Mouse (Mus musculus) adrenal gland, adult 2 months (tissue): ENCODE data around the gene Rsph6a. TPM values are rescaled to one million over a fixed set of nuclear protein-coding genes. Genes with fewer than 3 reads are reported as not detected.
A peak's percentile ranks its signal among the peaks of the same experiment; 100 is the strongest.

ENCODE experiments used
- DNase-seq: peaks from one replicate; pipeline ENCODE4 v3.0.0; 2021
- polyA plus RNA-seq: library from polyadenylated mRNA; depleted of rRNA; stranded (reverse); fragments of >200 nt; gene quantifications from 2 replicates; pipeline ENCODE4 v1.2.3, GENCODE M21; 2012
- total RNA-seq, 2 experiments: library from RNA; stranded (reverse); gene quantifications; 2 replicates each; pipeline ENCODE4 v1.2.3; 2021

Rsph6a gene
- total and polyA plus RNA-seq, 3 experiments, result not detected

DNA sequence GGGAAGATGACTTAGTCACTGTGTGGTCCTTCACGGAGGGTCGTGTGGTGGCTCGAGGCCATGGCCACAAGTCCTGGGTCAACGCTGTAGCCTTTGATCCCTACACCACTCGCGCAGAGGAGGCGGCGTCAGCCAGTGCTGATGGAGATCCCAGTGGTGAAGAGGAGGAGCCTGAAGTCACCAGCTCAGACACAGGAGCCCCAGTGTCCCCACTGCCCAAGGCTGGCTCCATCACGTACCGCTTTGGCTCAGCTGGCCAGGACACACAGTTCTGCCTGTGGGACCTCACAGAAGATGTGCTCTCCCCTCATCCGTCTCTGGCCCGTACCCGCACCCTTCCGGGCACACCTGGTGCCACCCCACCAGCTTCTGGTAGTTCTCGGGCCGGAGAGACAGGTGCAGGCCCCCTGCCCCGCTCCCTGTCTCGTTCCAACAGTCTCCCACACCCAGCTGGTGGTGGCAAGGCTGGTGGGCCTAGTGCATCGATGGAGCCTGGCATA lies 26.0 kb downstream of the Rsph6a start:
- no peak for DNase-seq

GRCm38 (mm10) chr7:19082171-19082570 lies 27.7 kb downstream of the Rsph6a start:
- DNase-seq, result peak; percentile 49

- DNase-seq, result peak; percentile 72
Observed at GRCm38 (mm10) chr7:19083096-19083495, 28.6 kb downstream of the Rsph6a start.

- peak; percentile 81 for DNase-seq
Observed at GRCm38 (mm10) chr7:19083701-19084100, 29.2 kb downstream of the Rsph6a start, which contains the start of gene Dmpk. Dmpk (plus strand) TSS chr7:19083849.

DNA sequence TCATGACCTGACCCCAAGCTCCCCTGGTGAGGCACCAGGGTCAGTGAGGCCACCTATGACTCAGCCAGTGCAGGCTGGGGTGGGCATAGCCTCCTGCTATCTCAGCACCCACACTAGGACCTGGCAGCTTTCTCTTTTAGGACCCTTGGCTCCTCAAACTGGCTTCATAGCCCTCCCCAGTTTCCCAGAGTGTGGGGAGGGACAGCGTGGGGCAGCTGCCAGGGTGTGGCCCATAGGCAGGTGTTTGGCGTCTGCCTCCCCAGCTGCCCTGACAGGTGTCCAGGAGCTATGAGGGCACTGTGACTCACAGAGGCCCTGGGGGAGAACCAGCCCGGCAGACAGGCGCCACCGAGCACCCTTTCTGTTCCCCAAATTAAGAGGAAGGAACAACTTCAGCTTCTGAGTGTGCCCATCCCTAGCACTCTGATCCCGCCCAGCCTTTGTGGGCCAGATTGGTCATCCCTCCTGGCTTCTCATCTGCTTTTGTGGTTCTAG lies 29.8 kb downstream of the Rsph6a start:
- DNase-seq, result peak; percentile 79

GRCm38 (mm10) chr7:19084921-19085473 lies 30.5 kb downstream of the Rsph6a start:
- peak; percentile 30 for DNase-seq

GRCm38 (mm10) chr7:19085495-19085894 lies 31.0 kb downstream of the Rsph6a start:
- DNase-seq, result peak; percentile 51

DNA sequence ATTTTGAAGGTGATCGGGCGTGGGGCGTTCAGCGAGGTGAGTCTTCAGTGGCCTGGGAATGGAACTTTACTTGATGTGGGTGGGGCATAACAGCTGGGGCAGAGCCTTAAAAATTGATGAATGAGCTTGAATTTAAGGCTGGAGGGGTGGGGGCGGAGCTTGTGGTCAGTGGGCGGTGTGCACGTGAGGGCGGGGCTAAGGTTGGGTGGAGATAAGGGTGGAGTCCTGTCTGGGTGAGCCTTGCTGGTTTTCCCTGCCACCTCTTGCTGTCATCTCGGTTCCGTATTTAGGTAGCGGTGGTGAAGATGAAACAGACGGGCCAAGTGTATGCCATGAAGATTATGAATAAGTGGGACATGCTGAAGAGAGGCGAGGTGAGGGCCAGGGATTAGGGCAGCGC lies 31.6 kb downstream of the Rsph6a start:
- peak; percentile 87 for DNase-seq

DNA sequence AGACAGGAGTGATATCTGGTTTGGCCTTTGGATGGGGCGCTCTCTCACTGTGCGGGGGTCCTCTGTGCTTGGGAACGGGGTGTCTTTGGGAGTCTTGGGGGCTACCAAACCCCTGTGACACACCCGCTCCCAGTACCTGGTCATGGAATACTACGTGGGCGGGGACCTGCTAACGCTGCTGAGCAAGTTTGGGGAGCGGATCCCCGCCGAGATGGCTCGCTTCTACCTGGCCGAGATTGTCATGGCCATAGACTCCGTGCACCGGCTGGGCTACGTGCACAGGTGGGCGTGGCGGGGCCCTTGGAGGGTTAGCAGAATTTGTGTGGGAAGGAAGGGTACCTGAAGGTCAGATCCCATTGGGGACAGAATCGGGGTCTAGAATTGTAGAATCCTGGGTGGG lies 32.3 kb downstream of the Rsph6a start:
- DNase-seq, result no peak

GRCm38 (mm10) chr7:19088813-19089212 lies 34.3 kb downstream of the Rsph6a start:
- peak; percentile 58 for DNase-seq

DNA sequence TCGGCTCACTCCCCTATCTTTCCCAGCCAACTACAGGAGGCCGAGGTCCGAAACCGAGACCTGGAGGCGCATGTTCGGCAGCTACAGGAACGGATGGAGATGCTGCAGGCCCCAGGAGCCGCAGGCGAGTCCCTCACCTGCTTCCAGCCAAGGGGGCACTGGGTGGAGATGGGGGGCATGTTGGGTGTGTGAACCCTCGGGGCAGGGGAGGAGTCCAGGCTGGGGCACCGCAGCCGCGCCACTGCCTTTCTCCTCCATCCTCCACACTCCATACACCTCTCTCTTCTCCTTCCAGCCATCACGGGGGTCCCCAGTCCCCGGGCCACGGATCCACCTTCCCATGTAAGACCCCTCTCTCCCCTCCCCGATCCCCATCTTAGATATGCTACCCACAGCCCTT lies 37.4 kb downstream of the Rsph6a start:
- peak; percentile 38 for DNase-seq

GRCm38 (mm10) chr7:19092381-19093173 lies 38.1 kb downstream of the Rsph6a start:
- DNase-seq, result peak; percentile 81

- peak; percentile 94 for DNase-seq
Observed at GRCm38 (mm10) chr7:19093174-19093521, 38.7 kb downstream of the Rsph6a start.

DNA sequence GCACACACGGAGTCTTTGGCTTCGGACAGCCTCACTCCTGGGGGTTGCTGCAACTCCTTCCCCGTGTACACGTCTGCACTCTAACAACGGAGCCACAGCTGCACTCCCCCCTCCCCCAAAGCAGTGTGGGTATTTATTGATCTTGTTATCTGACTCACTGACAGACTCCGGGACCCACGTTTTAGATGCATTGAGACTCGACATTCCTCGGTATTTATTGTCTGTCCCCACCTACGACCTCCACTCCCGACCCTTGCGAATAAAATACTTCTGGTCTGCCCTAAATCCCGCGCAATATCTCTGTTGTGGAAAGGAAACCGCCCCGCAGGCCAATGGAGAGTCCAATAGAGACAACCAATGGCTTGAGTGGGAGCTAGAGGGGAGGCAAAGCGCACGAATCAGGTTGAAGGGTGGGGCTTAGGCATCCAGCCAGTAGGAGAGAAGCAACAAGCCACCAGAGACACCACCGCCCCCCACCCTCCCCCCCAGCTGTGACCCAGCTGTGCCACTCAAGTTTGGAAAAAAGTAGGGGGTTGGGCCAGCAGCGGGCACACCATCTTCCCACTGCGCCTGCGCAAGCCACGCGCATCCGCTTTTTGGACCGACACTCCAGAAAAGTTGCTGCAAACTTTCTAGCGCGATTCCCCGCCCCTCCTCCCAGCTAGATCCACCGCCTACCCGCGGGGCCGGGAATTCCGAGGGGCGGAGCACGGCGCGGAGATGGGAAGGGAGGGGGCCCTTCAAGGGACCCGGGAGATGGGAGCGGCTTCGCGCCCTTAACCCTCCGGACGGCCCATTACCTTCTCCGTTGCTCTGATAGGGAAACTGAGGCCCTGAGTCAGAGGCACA lies 39.3 kb downstream of the Rsph6a start:
- peak; percentile 99 for DNase-seq

DNA sequence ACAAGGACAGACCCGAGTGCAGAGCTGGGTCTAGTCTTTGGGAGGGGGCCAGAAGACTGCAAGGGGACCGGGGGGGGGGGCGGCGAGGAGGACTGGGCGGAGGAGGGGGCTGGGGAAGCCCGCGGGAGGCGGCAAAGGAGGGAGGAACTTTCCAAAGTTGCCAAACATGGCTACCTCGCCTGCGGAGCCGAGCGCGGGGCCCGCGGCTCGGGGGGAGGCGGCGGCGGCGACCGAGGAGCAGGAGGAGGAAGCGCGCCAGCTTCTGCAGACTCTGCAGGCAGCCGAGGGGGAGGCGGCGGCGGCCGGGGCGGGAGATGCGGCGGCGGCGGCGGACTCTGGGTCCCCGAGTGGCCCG lies 40.0 kb downstream of the Rsph6a start, which contains the start of gene Six5:
TSS of gene Six5 (plus strand) at position 124 of the 355 bp plus-strand sequence.
- peak; percentile 78 for DNase-seq

GRCm38 (mm10) chr7:19094826-19095750 lies 40.6 kb downstream of the Rsph6a start:
- DNase-seq, result peak; percentile 83

GRCm38 (mm10) chr7:19095751-19096110 lies 41.2 kb downstream of the Rsph6a start:
- peak; percentile 84 for DNase-seq

- peak; percentile 17 for DNase-seq
Observed at GRCm38 (mm10) chr7:19096421-19096976, 42.0 kb downstream of the Rsph6a start.

- DNase-seq, result no peak
Observed at GRCm38 (mm10) chr7:19097217-19097616, 42.7 kb downstream of the Rsph6a start.

DNA sequence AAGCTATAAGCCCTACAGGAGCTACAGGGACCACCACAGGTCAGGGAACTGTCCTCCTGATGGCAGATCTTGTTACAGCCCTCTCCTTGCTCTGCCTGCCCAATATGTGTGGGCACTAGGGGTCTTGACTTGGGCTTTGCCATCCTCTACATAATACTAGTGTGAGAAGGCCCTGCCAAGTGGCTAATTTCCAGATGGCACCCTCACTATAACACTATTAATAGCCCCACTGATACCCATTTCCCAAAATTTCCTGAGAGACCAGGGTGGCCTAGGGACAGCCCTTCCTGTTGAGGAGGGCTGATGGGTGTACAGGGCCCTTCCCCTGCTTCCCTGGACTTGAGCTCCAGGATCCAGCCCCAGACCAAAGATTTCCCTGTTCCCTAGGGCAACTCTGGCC lies 43.4 kb downstream of the Rsph6a start:
- no peak for DNase-seq

DNA sequence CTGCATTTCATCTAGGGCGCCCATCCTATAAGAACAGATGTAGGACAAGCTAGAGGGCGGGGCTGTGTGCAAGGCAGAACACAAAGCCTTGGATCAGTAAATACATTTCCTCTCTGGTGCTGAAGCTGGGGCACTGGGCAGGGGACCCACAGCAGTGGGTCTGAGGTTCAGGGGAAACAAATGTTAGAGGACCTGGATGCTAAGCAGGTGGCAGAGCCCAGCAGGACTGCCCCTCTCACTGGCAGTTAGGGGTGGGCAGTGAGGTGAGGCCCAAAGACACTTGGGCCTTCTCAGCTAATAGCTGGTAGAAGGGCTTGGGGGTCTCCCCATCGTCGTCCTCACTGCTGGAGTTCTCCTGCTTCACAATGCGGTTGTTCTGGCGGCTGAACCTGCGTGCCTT lies 44.3 kb downstream of the Rsph6a start:
- DNase-seq, result no peak
